Comparison of ENCODE assay signal across 26 mouse cellular contexts in the genomic region with DNA sequence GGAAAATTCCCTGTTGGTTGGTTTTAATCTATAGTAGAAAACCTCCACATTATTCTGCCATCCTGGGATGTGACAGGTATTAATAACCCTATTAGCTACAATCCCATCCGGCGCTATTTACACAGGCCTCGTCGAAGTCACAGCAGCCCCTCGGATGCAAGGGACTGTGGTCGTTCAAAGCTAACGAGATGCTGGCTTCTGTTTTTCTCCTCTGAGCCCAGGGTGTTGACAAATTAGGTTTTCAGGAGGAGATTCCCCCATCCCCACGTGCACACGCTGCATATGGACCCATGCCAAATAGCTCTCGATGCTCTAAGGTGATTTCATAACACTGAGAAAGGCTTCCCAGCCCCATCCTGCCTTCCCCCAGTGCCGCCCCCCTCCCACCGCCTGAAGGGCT.
DNase-seq lines count a peak whose midpoint lies in the region; ATAC-seq and TF ChIP-seq lines count a peak whose summit lies in the region.
"Had no signal": no experiment of that assay in that cellular context is flagged by ENCODE, and none has a peak within 500 bp of the region (broad histone marks: within the 10 kb centered on the region; RNA-seq: fewer than 3 reads in every experiment).

No protein-coding gene starts in this region.

- no peak for TF ChIP-seq CTCF in forebrain, postnatal 0 days (IDR thresholded peaks at IDR 0.05; ENCODE audit: low read depth)
- TF ChIP-seq CTCF in hindbrain, postnatal 0 days (IDR thresholded peaks at IDR 0.05; ENCODE audit: low read depth): no peak

- no peak overlapping the region for H3K4me2 ChIP-seq in forebrain, postnatal 0 days (ENCODE audit: low read depth)
- H3K4me2 ChIP-seq in forebrain, embryonic 13.5 days: no peak overlapping the region
- no peak overlapping the region for H3K4me2 ChIP-seq in midbrain, embryonic 14.5 days (ENCODE audit: low read length)
- H3K4me2 ChIP-seq in midbrain, embryonic 11.5 days: no peak overlapping the region
- H3K4me2 ChIP-seq in hindbrain, embryonic 14.5 days (replicated peaks): no peak overlapping the region
- H3K4me2 ChIP-seq in hindbrain, postnatal 0 days (ENCODE audit: low read depth, low read length): no peak overlapping the region
- H3K4me2 ChIP-seq: embryonic facial prominence, embryonic 15.5 days; intestine, embryonic 15.5 days; limb, embryonic 15.5 days; liver, embryonic 15.5 days had no signal

- H3K4me3 ChIP-seq in forebrain, postnatal 0 days (ENCODE audit: low read depth, low read length): no peak overlapping the region
- no peak overlapping the region for H3K4me3 ChIP-seq in forebrain, embryonic 13.5 days
- H3K4me3 ChIP-seq in midbrain, embryonic 14.5 days (replicated peaks; ENCODE audit: low read depth, low read length): no peak overlapping the region
- no peak overlapping the region for H3K4me3 ChIP-seq in midbrain, embryonic 11.5 days (ENCODE audit: low read depth, low read length)
- H3K4me3 ChIP-seq in hindbrain, embryonic 14.5 days (replicated peaks; ENCODE audit: low read length): no peak overlapping the region
- H3K4me3 ChIP-seq in hindbrain, postnatal 0 days (ENCODE audit: low read length): no peak overlapping the region
- H3K4me3 ChIP-seq: embryonic facial prominence, embryonic 15.5 days; gastrocnemius, adult 2 months; heart, embryonic 10.5 days; intestine, embryonic 15.5 days; left cerebral cortex, adult 2 months; limb, embryonic 15.5 days; liver, embryonic 15.5 days; myocyte had no signal

- H3K36me3 ChIP-seq in forebrain, postnatal 0 days (ENCODE audit: insufficient read depth): no peaks in the 10 kb centered on the region
- H3K36me3 ChIP-seq in forebrain, embryonic 13.5 days (ENCODE audit: poor library complexity, severe bottlenecking): no peaks in the 10 kb centered on the region
- H3K36me3 ChIP-seq in midbrain, embryonic 14.5 days (ENCODE audit: control insufficient read depth, insufficient read depth, low read length): no peaks in the 10 kb centered on the region
- no peaks in the 10 kb centered on the region for H3K36me3 ChIP-seq in midbrain, embryonic 11.5 days (ENCODE audit: control insufficient read depth, insufficient read depth, low read length)
- H3K36me3 ChIP-seq in hindbrain, embryonic 14.5 days (replicated peaks; ENCODE audit: control insufficient read depth, insufficient read depth): no peaks in the 10 kb centered on the region
- no peaks in the 10 kb centered on the region for H3K36me3 ChIP-seq in hindbrain, postnatal 0 days (ENCODE audit: insufficient read depth, low read length)
- H3K36me3 ChIP-seq: embryonic facial prominence, embryonic 15.5 days; G1E; heart, embryonic 10.5 days; intestine, embryonic 15.5 days; limb, embryonic 15.5 days; liver, embryonic 15.5 days had no signal

- no peak overlapping the region for H3K9ac ChIP-seq in forebrain, postnatal 0 days
- H3K9ac ChIP-seq in forebrain, embryonic 13.5 days: no peak overlapping the region
- no peak overlapping the region for H3K9ac ChIP-seq in midbrain, embryonic 14.5 days (replicated peaks; ENCODE audit: low read length)
- no peak overlapping the region for H3K9ac ChIP-seq in midbrain, embryonic 11.5 days (ENCODE audit: low read length)
- H3K9ac ChIP-seq in hindbrain, embryonic 14.5 days: no peak overlapping the region
- no peak overlapping the region for H3K9ac ChIP-seq in hindbrain, postnatal 0 days (replicated peaks; ENCODE audit: low read length)
- H3K9ac ChIP-seq: embryonic facial prominence, embryonic 15.5 days; intestine, embryonic 15.5 days; limb, embryonic 15.5 days; liver, embryonic 15.5 days had no signal

- no peaks in the 10 kb centered on the region for H3K27me3 ChIP-seq in forebrain, postnatal 0 days (ENCODE audit: insufficient read depth, low read length)
- no peaks in the 10 kb centered on the region for H3K27me3 ChIP-seq in forebrain, embryonic 13.5 days
- no peaks in the 10 kb centered on the region for H3K27me3 ChIP-seq in midbrain, embryonic 14.5 days (ENCODE audit: control insufficient read depth, insufficient read depth, low read length)
- no peaks in the 10 kb centered on the region for H3K27me3 ChIP-seq in midbrain, embryonic 11.5 days (ENCODE audit: control insufficient read depth, insufficient read depth, low read length)
- 0 out of 2 replicates have a peak, but pooled peaks cover 3% of the 10 kb centered on the region for H3K27me3 ChIP-seq in hindbrain, embryonic 14.5 days (ENCODE audit: control insufficient read depth, insufficient read depth, low read length)
- no peaks in the 10 kb centered on the region for H3K27me3 ChIP-seq in hindbrain, postnatal 0 days (ENCODE audit: insufficient read depth, low read length)
- H3K27me3 ChIP-seq: CH12.LX; embryonic facial prominence, embryonic 15.5 days; intestine, embryonic 15.5 days; limb, embryonic 15.5 days; liver, embryonic 15.5 days had no signal

- no peak overlapping the region for H3K27ac ChIP-seq in forebrain, postnatal 0 days (ENCODE audit: low read depth, low read length)
- no peak overlapping the region for H3K27ac ChIP-seq in forebrain, embryonic 13.5 days
- no peak overlapping the region for H3K27ac ChIP-seq in midbrain, embryonic 14.5 days (replicated peaks; ENCODE audit: low read depth, low read length)
- no peak overlapping the region for H3K27ac ChIP-seq in midbrain, embryonic 11.5 days (ENCODE audit: low read depth, low read length)
- H3K27ac ChIP-seq in hindbrain, embryonic 14.5 days: peak overlapping the region; percentile 32; the same call in 1 of the 2 replicates
- H3K27ac ChIP-seq in hindbrain, postnatal 0 days: no peak overlapping the region; the same call in 1 of the 2 replicates
- H3K27ac ChIP-seq: embryonic facial prominence, embryonic 15.5 days; gastrocnemius, adult 2 months; heart, embryonic 10.5 days; intestine, embryonic 15.5 days; left cerebral cortex, adult 2 months; limb, embryonic 15.5 days; liver, embryonic 15.5 days; macrophage had no signal

- DNase-seq in forebrain, postnatal 0 days: peak; percentile 39
- peak; percentile 54 for DNase-seq in midbrain, embryonic 14.5 days
- DNase-seq in midbrain, embryonic 11.5 days (ENCODE audit: low spot score, missing footprints): no peak
- peak; percentile 58 for DNase-seq in hindbrain, embryonic 14.5 days (ENCODE audit: low spot score)
- peak; percentile 58 for DNase-seq in hindbrain, postnatal 0 days (ENCODE audit: low spot score)
- no peak for DNase-seq in yolk sac, embryonic 10.5 days (ENCODE audit: low spot score)
- DNase-seq: B cell, adult 2 months; cerebellum, adult 11-12 months; gastrocnemius, adult 2 months; heart, postnatal 4 days; kidney, adult 8-10 months; kidney, postnatal 10 days; left cerebral cortex, postnatal 4 days; right cerebral cortex, adult 18-20 months had no signal

- H3K9me3 ChIP-seq in forebrain, postnatal 0 days (ENCODE audit: low read length): no peaks in the 10 kb centered on the region
- no peaks in the 10 kb centered on the region for H3K9me3 ChIP-seq in forebrain, embryonic 13.5 days (replicated peaks)
- no peaks in the 10 kb centered on the region for H3K9me3 ChIP-seq in midbrain, embryonic 14.5 days (ENCODE audit: control insufficient read depth, low read length)
- H3K9me3 ChIP-seq in midbrain, embryonic 11.5 days (ENCODE audit: control insufficient read depth, low read length): no peaks in the 10 kb centered on the region
- no peaks in the 10 kb centered on the region for H3K9me3 ChIP-seq in hindbrain, embryonic 14.5 days (ENCODE audit: control insufficient read depth, low read length)
- H3K9me3 ChIP-seq in hindbrain, postnatal 0 days (ENCODE audit: low read length): no peaks in the 10 kb centered on the region
- H3K9me3 ChIP-seq: embryonic facial prominence, embryonic 15.5 days; heart, embryonic 10.5 days; intestine, embryonic 15.5 days; limb, embryonic 15.5 days; liver, embryonic 15.5 days had no signal

- no peaks in the 10 kb centered on the region for H3K4me1 ChIP-seq in forebrain, postnatal 0 days (ENCODE audit: insufficient read depth)
- peaks cover 9% of the 10 kb centered on the region for H3K4me1 ChIP-seq in forebrain, embryonic 13.5 days
- no peaks in the 10 kb centered on the region for H3K4me1 ChIP-seq in midbrain, embryonic 14.5 days (ENCODE audit: control insufficient read depth, insufficient read depth, low read length)
- H3K4me1 ChIP-seq in midbrain, embryonic 11.5 days (ENCODE audit: control insufficient read depth, insufficient read depth, low read length): no peaks in the 10 kb centered on the region
- peaks cover 5% of the 10 kb centered on the region; the same call in 1 of the 2 replicates for H3K4me1 ChIP-seq in hindbrain, embryonic 14.5 days (replicated peaks; ENCODE audit: control insufficient read depth, insufficient read depth, low read length)
- no peaks in the 10 kb centered on the region for H3K4me1 ChIP-seq in hindbrain, postnatal 0 days (ENCODE audit: insufficient read depth, low read length)
- H3K4me1 ChIP-seq: embryonic facial prominence, embryonic 15.5 days; heart, embryonic 10.5 days; intestine, embryonic 15.5 days; liver, embryonic 15.5 days had no signal

- no peak for ATAC-seq in forebrain, postnatal 0 days
- ATAC-seq in forebrain, embryonic 13.5 days: no peak
- ATAC-seq in midbrain, embryonic 14.5 days (ENCODE audit: low FRiP score, low TSS enrichment): no peak
- ATAC-seq in midbrain, embryonic 11.5 days (ENCODE audit: low FRiP score): no peak
- ATAC-seq in hindbrain, embryonic 14.5 days (ENCODE audit: low FRiP score): no peak; the same call in 1 of the 2 replicates
- no peak for ATAC-seq in hindbrain, postnatal 0 days
- ATAC-seq: intestine, embryonic 15.5 days; Patski had no signal

- 27% methylated on average over 12 of the region's 12 CpGs for WGBS in forebrain, postnatal 0 days
- 40% methylated on average over 12 of the region's 12 CpGs for WGBS in forebrain, embryonic 13.5 days
- 46% methylated on average over 12 of the region's 12 CpGs for WGBS in midbrain, embryonic 14.5 days
- WGBS in midbrain, embryonic 11.5 days: 86% methylated on average over 12 of the region's 12 CpGs
- 34% methylated on average over 12 of the region's 12 CpGs for WGBS in hindbrain, embryonic 14.5 days
- WGBS in hindbrain, postnatal 0 days: 37% methylated on average over 12 of the region's 12 CpGs

Comparison
In these comparisons a context has a peak if more than half of its experiments do, and no peak if none do; other contexts are left out.
1. DNase-seq: peak in forebrain, postnatal 0 days (single experiment), midbrain, embryonic 14.5 days (single experiment), hindbrain, embryonic 14.5 days (single experiment) and hindbrain, postnatal 0 days (single experiment); none in midbrain, embryonic 11.5 days (single experiment) and yolk sac, embryonic 10.5 days (single experiment).